Mouse (Mus musculus): Measurements from ENCODE around the gene Stk40.
"Not testable (repeated sequence)": the region's sequence is repeated elsewhere in the genome, so short reads cannot be mapped to it uniquely, and the experiment has no call there.

Gene Stk40

GRCm38 (mm10) chr4:126149798-126150197 lies 46.0 kb downstream of the Stk40 start:
- in situ Hi-C loops (cut with MboI; ENCODE audit: unreplicated experiment in 2 of 2), result loop anchor here in 1 of 2 experiments (10.0 kb wide), 1 partner anchor 65 kb away; no protein-coding TSS in a partner anchor

- in situ Hi-C loops (cut with MboI; ENCODE audit: unreplicated experiment in 2 of 2), result loop anchor here in 1 of 2 experiments (10.0 kb wide), 1 partner anchor 66 kb away; no protein-coding TSS in a partner anchor
These were observed 46.7 kb downstream of the Stk40 start for GRCm38 (mm10) chr4:126150297-126150948.

GRCm38 (mm10) chr4:126150949-126151320 lies 47.2 kb downstream of the Stk40 start:
- in situ Hi-C loops (cut with MboI; ENCODE audit: unreplicated experiment in 2 of 2), result loop anchor here in 1 of 2 experiments (10.0 kb wide), 1 partner anchor 66 kb away; no protein-coding TSS in a partner anchor

- in situ Hi-C loops (cut with MboI; ENCODE audit: unreplicated experiment in 2 of 2), result loop anchor here in 1 of 2 experiments (10.0 kb wide), 1 partner anchor 67 kb away; no protein-coding TSS in a partner anchor
These were observed 48.1 kb downstream of the Stk40 start for GRCm38 (mm10) chr4:126151701-126152440.

- in situ Hi-C loops (cut with MboI; ENCODE audit: unreplicated experiment in 2 of 2), result loop anchor here in 1 of 2 experiments (10.0 kb wide), 1 partner anchor 68 kb away; no protein-coding TSS in a partner anchor
These were observed 49.1 kb downstream of the Stk40 start for GRCm38 (mm10) chr4:126152864-126153263.

GRCm38 (mm10) chr4:126155183-126155582 lies 51.4 kb downstream of the Stk40 start:
- in situ Hi-C loops (cut with MboI; ENCODE audit: unreplicated experiment in 2 of 2), result loop anchor here (5.0 to 10.0 kb wide), 2 partner anchors 68 to 70 kb away; no protein-coding TSS in a partner anchor

- in situ Hi-C loops (cut with MboI; ENCODE audit: unreplicated experiment in 2 of 2), result loop anchor here (5.0 to 10.0 kb wide), 2 partner anchors 69 to 71 kb away; no protein-coding TSS in a partner anchor
These were observed 52.1 kb downstream of the Stk40 start for GRCm38 (mm10) chr4:126155869-126156268.

GRCm38 (mm10) chr4:126156617-126157016 lies 52.9 kb downstream of the Stk40 start:
- in situ Hi-C loops (cut with MboI; ENCODE audit: unreplicated experiment in 2 of 2), result loop anchor here (5.0 to 10.0 kb wide), 2 partner anchors 69 to 72 kb away; no protein-coding TSS in a partner anchor

GRCm38 (mm10) chr4:126157562-126157961 lies 53.8 kb downstream of the Stk40 start:
- in situ Hi-C loops (cut with MboI; ENCODE audit: unreplicated experiment in 2 of 2), result loop anchor here (5.0 to 10.0 kb wide), 2 partner anchors 70 to 73 kb away; no protein-coding TSS in a partner anchor

GRCm38 (mm10) chr4:126159455-126159854 lies 55.7 kb downstream of the Stk40 start:
- in situ Hi-C loops (cut with MboI; ENCODE audit: unreplicated experiment in 2 of 2), result loop anchor here (5.0 to 10.0 kb wide), 2 partner anchors 72 to 75 kb away; no protein-coding TSS in a partner anchor

- in situ Hi-C loops (cut with MboI; ENCODE audit: unreplicated experiment in 2 of 2), result no loop called here
These were observed 57.2 kb downstream of the Stk40 start for GRCm38 (mm10) chr4:126160981-126161380.

- in situ Hi-C loops (cut with MboI; ENCODE audit: unreplicated experiment in 2 of 2), result no loop called here
These were observed 57.7 kb downstream of the Stk40 start for GRCm38 (mm10) chr4:126161456-126161855.

GRCm38 (mm10) chr4:126161986-126162385 lies 58.2 kb downstream of the Stk40 start:
- in situ Hi-C loops (cut with MboI; ENCODE audit: unreplicated experiment in 2 of 2), result no loop called here

GRCm38 (mm10) chr4:126162544-126163066 lies 58.8 kb downstream of the Stk40 start:
- in situ Hi-C loops (cut with MboI; ENCODE audit: unreplicated experiment in 2 of 2), result no loop called here

GRCm38 (mm10) chr4:126163067-126163659 lies 59.4 kb downstream of the Stk40 start, which contains the start of gene Sh3d21:
Sh3d21 (minus strand) TSS chr4:126163491.
- in situ Hi-C loops (cut with MboI; ENCODE audit: unreplicated experiment in 2 of 2), result no loop called here

- in situ Hi-C loops (cut with MboI; ENCODE audit: unreplicated experiment in 2 of 2), result no loop called here
These were observed 59.9 kb downstream of the Stk40 start for GRCm38 (mm10) chr4:126163685-126164084.

- in situ Hi-C loops (cut with MboI; ENCODE audit: unreplicated experiment in 2 of 2), result not testable (repeated sequence)
These were observed 61.3 kb downstream of the Stk40 start for GRCm38 (mm10) chr4:126165092-126165491.

GRCm38 (mm10) chr4:126166084-126166483 lies 62.3 kb downstream of the Stk40 start:
- in situ Hi-C loops (cut with MboI; ENCODE audit: unreplicated experiment in 2 of 2), result no loop called here

GRCm38 (mm10) chr4:126168851-126169250 lies 65.1 kb downstream of the Stk40 start:
- in situ Hi-C loops (cut with MboI; ENCODE audit: unreplicated experiment in 2 of 2), result no loop called here

- in situ Hi-C loops (cut with MboI; ENCODE audit: unreplicated experiment in 2 of 2), result not testable (repeated sequence)
These were observed 67.0 kb downstream of the Stk40 start for GRCm38 (mm10) chr4:126170737-126171136.

Data from v-Abl transformed pro-B cells (cell line).